Mouse (Mus musculus) G1E-ER4 (cell line): ENCODE measurements around the gene Ppm1h. TPM values are rescaled to one million over a fixed set of nuclear protein-coding genes. Genes with fewer than 3 reads are reported as not detected.

Experiments used
- GATA1 ChIP-seq: IDR thresholded peaks from one replicate; pipeline ENCODE4 v1.8.0; 2012; ENCODE audit warnings: low read length, inconsistent platforms
- polyA plus RNA-seq: library from polyadenylated mRNA; stranded (reverse); fragments of >175 nt; gene quantifications from 2 replicates; pipeline ENCODE4 v1.2.3, GENCODE M21; 2012

Gene Ppm1h
- polyA plus RNA-seq, 1 experiment, result not detected

- TF ChIP-seq GATA1, result no peak
Measured at GRCm38 (mm10) chr10:122829801-122830217, 151.2 kb downstream of the Ppm1h start.

DNA sequence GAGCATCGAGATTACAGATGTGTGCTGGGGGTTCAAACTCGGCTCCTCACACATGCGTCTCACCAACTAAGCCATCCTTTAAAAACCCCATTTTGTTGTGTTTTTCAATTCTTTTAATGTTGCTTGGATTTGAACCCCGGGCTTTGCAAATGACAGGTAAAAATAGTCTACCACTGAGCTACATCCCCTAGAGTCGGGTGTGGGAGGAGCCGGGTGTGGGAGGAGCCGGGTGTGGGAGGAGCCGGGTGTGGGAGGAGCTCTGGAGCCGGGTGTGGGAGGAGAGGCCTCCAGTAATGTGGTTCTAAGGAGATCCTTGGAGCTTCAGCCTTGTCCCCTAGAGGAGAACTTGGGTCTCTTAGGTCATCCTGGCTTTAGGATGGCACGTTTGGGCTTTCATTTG lies 152.1 kb downstream of the Ppm1h start:
- TF ChIP-seq GATA1, result no peak

DNA sequence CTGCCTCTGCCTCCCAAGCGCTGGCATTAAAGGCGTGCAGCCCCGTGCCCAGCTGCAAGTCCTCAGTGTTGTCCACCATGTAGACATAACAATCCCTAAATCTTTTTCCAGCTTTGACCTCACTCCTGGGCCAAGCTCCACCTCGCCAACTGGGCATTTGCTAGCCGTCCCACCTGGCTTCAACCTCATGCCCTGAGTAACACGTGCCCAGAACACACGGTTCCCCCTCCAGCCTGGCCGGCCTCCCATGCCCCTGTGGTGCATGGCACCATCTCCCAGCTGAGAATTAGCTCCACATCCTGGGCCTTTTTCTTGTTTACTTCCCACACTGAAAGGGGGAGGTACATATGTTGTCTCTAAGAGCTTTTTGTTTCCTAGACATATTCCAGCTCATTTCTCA lies 163.5 kb downstream of the Ppm1h start:
- TF ChIP-seq GATA1, result no peak

DNA sequence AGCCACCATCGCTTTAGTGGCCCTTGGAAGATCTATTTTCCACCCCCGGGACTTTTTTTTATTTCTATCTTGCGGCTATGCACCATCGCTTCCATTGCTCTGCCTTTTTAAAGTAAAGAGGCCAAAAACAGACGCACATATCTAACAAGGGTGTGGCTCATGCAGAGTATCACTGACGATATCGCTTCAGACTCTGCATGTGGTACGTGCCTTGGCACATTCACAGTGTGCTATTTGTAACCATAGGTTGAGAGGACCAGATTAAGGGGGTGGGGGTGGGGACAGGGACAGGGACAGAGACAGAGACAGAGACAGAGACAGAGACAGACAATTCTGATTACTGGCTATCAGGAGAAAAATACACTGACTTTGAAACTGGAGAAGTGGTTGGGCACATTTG lies 164.4 kb downstream of the Ppm1h start:
- no peak for TF ChIP-seq GATA1

GRCm38 (mm10) chr10:122845471-122845870 lies 166.9 kb downstream of the Ppm1h start:
- no peak for TF ChIP-seq GATA1

DNA sequence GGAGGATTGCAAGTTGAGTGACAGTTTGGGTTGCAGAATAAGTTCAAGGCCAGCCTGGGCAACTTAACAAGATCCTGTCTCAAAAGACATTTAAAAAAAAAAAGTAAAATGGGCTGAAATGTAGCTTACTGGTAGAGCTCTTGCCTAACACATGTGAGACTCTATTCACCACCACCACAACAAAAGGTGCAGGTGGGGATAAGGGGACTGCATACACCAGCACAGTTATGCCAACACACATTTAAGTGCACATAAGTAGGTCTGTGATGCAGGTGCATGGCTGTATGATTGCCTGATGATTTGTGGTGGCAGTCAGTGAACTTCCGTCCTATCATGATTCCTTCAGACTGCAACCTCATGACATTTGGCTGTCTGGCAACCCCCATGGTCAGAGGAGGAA lies 167.9 kb downstream of the Ppm1h start:
- TF ChIP-seq GATA1, result no peak

DNA sequence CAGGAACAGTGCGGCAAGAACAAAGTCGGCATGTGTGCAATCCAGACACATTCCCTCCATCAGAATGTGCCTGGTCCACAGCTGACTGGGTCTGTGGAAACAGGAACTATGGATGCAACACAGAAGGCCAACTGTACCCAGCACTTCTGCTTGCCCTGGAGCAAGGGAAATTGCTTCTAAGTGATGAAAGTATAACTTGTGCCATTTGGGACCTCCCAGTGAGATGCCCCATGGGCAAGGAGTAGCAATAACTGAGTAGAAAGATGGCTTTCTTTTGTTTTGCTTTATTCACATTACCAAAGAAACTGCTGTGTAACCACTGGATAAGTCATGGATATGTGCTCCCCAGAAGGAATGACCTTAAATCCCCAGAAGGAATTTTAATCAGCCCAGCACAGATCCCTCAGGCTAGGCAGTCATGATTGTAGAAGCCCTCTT lies 169.5 kb downstream of the Ppm1h start:
- no peak for TF ChIP-seq GATA1

DNA sequence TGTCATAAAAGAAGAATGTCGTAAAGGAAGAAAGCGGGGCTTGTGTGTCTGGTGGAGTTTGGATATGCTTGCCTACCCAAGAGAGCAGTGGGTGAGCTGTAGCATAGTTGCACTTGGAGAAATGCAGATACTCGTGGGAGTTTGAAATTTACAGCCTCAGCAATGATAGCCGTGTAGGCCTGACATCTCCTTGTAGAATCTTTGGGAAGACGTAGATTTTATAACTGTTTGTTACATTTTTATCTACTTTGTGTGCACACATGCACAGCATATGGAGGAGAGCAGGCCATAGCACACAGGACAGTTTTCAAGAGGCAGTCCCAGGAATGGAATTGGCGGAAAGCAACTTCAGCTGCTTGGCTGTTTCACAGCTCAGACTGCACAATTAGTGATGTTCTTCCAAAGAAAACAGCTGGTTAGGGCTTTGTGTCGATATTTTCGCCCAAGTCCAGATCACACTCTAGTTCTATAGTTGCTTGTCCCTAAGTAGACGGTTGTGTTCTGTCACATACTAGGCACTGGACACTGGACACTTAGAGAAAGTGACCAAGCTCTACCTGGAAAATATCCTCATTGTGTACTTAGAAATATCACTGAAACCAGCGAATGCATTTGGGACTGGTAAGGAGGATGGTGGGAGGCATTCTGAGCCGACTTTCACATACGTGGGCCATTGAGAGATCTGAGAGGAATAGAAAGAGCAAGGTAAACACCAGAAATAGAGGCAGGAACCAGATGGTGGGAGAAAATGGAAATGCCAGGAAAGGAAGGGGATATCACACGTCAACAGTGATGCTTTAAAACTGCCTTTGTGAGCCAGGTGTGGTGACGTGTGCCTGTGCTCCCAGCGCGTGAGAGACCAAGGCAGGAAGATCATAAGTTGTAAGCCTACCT lies 173.0 kb downstream of the Ppm1h start:
- no peak for TF ChIP-seq GATA1

DNA sequence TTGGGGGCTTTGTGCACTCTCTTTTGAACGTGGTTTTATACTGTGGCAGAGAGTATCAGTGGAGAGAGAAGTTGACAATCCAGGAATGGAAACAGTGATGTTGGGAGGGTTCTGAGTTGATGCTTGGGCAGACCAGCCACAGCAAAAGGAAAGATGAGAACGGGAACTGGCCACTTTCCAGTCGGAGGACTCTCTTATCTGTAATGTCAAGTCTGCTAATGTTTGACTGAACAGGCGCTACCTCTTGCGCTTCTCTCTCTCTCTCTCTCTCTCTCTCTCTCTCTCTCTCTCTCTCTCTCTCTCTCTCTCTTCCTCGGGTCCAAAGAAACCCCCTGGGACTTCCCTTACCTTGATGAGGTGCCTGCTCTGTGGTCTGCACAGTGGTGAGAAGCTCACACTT lies 176.0 kb downstream of the Ppm1h start:
- TF ChIP-seq GATA1, result no peak

DNA sequence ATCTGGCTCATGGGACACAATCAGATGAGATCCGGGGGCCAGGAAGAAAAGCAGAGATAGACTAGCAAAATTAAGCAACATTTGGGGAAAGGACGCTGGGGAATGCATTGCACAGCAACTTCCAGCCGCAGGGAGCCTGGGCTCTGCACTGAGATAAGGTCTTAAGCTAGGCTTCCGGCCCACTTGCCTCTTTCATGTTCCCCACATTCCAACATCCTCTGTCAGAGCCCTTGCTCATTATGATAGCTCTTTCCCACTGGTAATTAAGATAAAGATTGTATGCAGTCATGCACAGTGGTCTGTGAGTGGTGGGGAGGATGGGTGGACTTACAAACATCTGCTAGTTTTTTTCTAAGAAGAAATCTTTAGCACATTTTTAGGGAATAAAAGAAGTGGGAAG lies 176.6 kb downstream of the Ppm1h start:
- no peak for TF ChIP-seq GATA1

- no peak for TF ChIP-seq GATA1
Measured at GRCm38 (mm10) chr10:122856040-122856764, 177.6 kb downstream of the Ppm1h start.

DNA sequence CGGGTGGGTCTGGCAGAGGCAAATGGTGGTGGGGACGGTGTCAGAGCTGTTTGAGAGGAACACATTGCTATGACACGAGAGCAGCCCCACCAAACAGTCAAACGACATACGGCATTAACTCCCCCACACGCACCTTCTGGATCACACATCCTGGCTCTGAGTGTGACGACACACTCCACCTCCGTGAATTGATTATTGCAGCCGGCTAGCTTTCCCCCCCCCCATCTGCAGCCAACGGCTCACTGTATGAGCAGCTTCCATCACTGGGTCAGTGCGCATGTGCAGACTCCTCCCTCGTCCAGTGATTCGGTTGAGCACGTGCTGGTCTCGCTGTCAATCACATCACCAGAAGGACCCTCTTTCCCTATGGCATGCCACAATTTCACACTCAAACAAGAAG lies 178.6 kb downstream of the Ppm1h start:
- TF ChIP-seq GATA1, result no peak

GRCm38 (mm10) chr10:122858904-122859641 lies 180.5 kb downstream of the Ppm1h start:
- no peak for TF ChIP-seq GATA1

GRCm38 (mm10) chr10:122859642-122859997 lies 181.1 kb downstream of the Ppm1h start:
- TF ChIP-seq GATA1, result no peak

DNA sequence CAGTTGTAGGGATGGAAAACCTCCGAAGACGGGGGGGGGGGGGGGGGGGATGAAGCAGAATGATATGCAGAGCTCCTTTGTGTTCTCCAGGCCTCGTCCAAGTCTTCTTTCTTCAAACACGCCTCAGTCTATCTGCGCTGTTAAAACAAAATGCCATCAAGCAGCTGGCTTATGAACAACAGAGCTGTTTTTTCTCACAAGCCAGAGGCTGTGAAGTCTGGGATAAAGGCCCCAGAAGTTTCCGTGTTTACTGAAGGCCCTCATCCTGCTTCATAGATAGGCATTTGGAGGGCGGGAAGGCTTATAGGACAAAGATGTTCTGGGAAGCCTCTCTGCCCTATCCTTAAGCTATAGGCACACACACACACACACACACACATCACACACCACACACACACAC lies 181.5 kb downstream of the Ppm1h start:
- TF ChIP-seq GATA1, result no peak
